Mouse (Mus musculus) hindbrain, embryonic 16.5 days (tissue): Measurements from ENCODE around the gene Mrpl58. TPM values are rescaled to one million over a fixed set of nuclear protein-coding genes. Genes with fewer than 3 reads are reported as not detected.

Experiments used
- ATAC-seq: fragments of 200-750 bp; cut with Nextera tagmentation; 2 replicates; pipeline ENCODE4 v1.8.0; 2017; ENCODE audit warnings: moderate TSS enrichment, moderate library complexity
- H3K27ac ChIP-seq: fragments of 300-500 bp; sonication (generic); 2 replicates; pipeline ENCODE4 v1.5.1; 2014; ENCODE audit warnings: low read depth, mild to moderate bottlenecking, control low read depth, low read length, moderate library complexity
- H3K27me3 ChIP-seq: fragments of 300-500 bp; sonication (generic); replicated peaks from 2 replicates; pipeline ENCODE4 v1.6.1; 2014; ENCODE audit warnings: low read length; ENCODE audit not compliant: control insufficient read depth, insufficient read depth
- H3K36me3 ChIP-seq: fragments of 300-500 bp; sonication (generic); 2 replicates; pipeline ENCODE4 v1.6.1; 2014; ENCODE audit warnings: mild to moderate bottlenecking, low read length, moderate library complexity, mixed read lengths; ENCODE audit not compliant: control insufficient read depth, insufficient read depth
- H3K4me1 ChIP-seq: fragments of 300-500 bp; sonication (generic); 2 replicates; pipeline ENCODE4 v1.6.1; 2014; ENCODE audit warnings: low read depth, low read length; ENCODE audit not compliant: control insufficient read depth, insufficient read depth
- H3K4me2 ChIP-seq: fragments of 300-500 bp; sonication (generic); 2 replicates; pipeline ENCODE4 v1.6.1; 2014; ENCODE audit warnings: mild to moderate bottlenecking, low read length, control low read depth, moderate library complexity
- H3K4me3 ChIP-seq: fragments of 300-500 bp; sonication (generic); 2 replicates; pipeline ENCODE4 v1.5.1; 2014; ENCODE audit warnings: mild to moderate bottlenecking, low read length, control low read depth, moderate library complexity
- H3K9ac ChIP-seq: fragments of 300-500 bp; sonication (generic); 2 replicates; pipeline ENCODE4 v1.6.1; 2014; ENCODE audit warnings: low read depth, mild to moderate bottlenecking, control low read depth, low read length, moderate library complexity
- H3K9me3 ChIP-seq: fragments of 300-500 bp; sonication (generic); 2 replicates; pipeline ENCODE4 v1.6.1; 2014; ENCODE audit warnings: mild to moderate bottlenecking, low read length, moderate library complexity; ENCODE audit not compliant: control insufficient read depth
- WGBS: fragments of 180-500 bp; shearing (Covaris S2); extraction: QIAGEN DNeasy Blood & Tissue Kit; methylation state at CpG from one replicate; pipeline ENCODE4 v1.1.7; 2014; 5-methylcytosine and 5-hydroxymethylcytosine counted together
- microRNA-seq: library from miRNA; unstranded; fragments of <30 nt; microRNA quantifications from one replicate; pipeline ENCODE4, GENCODE M21; 2017
- polyA plus RNA-seq: library from polyadenylated mRNA; unstranded; fragments of >200 nt; fragmentation: Nextera tagmentation; extraction: Ambion mirVana; gene quantifications from 2 replicates; pipeline ENCODE4 v1.2.1, GENCODE M21; 2015

Gene Mrpl58
- polyA plus RNA-seq, 1 experiment from 2014 or later: 185 TPM

DNA sequence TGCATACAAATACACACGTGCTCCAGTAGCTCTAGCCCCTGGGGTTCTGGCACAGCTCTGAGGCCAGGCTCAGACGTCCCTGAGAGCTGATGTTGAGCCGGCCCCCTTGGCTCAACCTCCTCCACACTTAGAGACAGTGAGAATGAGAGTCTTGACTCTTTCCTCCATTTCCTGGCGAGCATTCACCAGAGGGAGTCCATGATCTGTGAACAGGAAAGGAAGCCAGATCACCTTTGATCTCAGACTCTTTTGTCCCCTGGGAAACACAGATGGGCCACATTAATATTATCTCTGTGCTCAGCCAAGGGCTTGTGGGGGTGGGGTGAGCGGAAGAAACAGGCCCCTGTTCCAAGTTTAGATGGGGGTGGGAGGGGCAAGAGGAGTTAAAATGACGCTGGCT is 53.9 kb downstream of the Mrpl58 start:
- H3K27me3 ChIP-seq: no peaks in the 10 kb centered on the region
- H3K4me3 ChIP-seq: no peak overlapping the region
- H3K9ac ChIP-seq: no peak overlapping the region
- peaks cover 2% of the 10 kb centered on the region; the same call in 1 of the 2 replicates for H3K9me3 ChIP-seq
- no peak overlapping the region for H3K27ac ChIP-seq
- no peaks in the 10 kb centered on the region for H3K36me3 ChIP-seq
- 39% methylated on average over 6 of the region's 6 CpGs for WGBS
- no peak for ATAC-seq
- H3K4me2 ChIP-seq: no peak overlapping the region
- H3K4me1 ChIP-seq: no peaks in the 10 kb centered on the region

DNA sequence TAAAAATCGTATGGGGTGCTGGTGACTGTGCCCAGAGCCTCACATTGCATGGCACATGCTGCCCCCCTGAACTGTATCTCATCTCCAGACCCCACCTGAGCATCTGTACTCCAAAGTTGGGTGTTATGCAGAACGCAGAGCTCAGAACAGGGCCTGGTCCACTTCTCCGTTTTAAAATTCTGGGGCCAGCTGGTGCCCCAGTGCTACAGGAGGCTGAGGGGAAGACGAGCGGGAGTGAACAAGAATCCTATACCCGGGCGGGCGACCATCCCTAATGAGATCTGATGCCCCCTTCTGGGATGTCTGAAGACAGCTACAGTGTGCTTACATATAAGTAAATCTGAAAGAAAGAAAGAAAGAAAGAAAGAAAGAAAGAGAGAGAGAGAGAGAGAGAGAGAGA is 57.4 kb downstream of the Mrpl58 start:
- H3K4me2 ChIP-seq: no peak overlapping the region
- H3K4me3 ChIP-seq: no peak overlapping the region
- H3K27ac ChIP-seq: no peak overlapping the region
- WGBS: 15% methylated on average over 8 of the region's 8 CpGs
- no peak overlapping the region for H3K9ac ChIP-seq
- no peaks in the 10 kb centered on the region for H3K4me1 ChIP-seq
- H3K36me3 ChIP-seq: no peaks in the 10 kb centered on the region
- ATAC-seq: no peak
- no peaks in the 10 kb centered on the region for H3K9me3 ChIP-seq
- H3K27me3 ChIP-seq: no peaks in the 10 kb centered on the region

DNA sequence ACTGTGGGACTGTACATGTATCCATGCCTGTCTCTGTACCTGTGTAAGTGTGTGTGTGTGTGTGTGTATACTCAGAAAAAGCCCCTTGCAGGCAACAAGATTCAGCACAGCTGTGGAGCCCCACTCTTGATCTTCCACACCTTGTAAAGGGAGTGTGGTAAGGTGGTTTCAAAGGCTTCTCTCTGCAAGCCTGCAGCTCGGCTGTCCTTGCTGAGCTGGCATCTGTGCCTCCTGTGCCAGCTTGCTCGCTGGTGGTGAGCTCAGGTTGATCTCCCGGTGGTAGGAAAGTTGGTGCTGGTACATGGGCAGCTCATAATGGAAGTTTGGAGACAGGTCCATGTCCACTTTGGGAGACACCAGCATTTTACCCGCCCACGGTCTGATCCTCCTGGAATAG is 58.3 kb downstream of the Mrpl58 start:
- Histone ChIP-seq H3K4me2 (no peak overlapping the region), H3K27me3 (no peaks in the 10 kb centered on the region), H3K4me3 (no peak overlapping the region), H3K4me1 (no peaks in the 10 kb centered on the region), H3K27ac (no peak overlapping the region), H3K36me3 (no peaks in the 10 kb centered on the region), H3K9ac (no peak overlapping the region), H3K9me3 (no peaks in the 10 kb centered on the region)
- WGBS: 75% methylated on average over 5 of the region's 5 CpGs
- ATAC-seq: no peak

Small RNA genes lying within 50 kb of the gene (microRNA-seq; reads per million reads assigned to microRNA genes)
- not detected for gene Mir3968

Other genes starting within 250 kb of the Mrpl58 start
- gene Slc9a3r1, start 240.4 kb upstream of the Mrpl58 start, polyA plus RNA-seq: 81.5 and 93.4 TPM in 2 replicates
- 12.3 and 13.1 TPM in 2 replicates for gene Tmem104, start 216.3 kb upstream of the Mrpl58 start, polyA plus RNA-seq
- gene Nat9, start 215.9 kb upstream of the Mrpl58 start, polyA plus RNA-seq: 20.9 and 24.6 TPM in 2 replicates
- gene Grin2c, start 136.5 kb upstream of the Mrpl58 start, polyA plus RNA-seq: 0.60 and 0.72 TPM in 2 replicates
- 21.2 and 22.5 TPM in 2 replicates for gene Fdxr, start 126.7 kb upstream of the Mrpl58 start, polyA plus RNA-seq
- gene Fads6, start 106.1 kb upstream of the Mrpl58 start, polyA plus RNA-seq: 1.4 and 2.0 TPM in 2 replicates
- 0.06 and 0.18 TPM in 2 replicates for gene Otop2, start 96.6 kb upstream of the Mrpl58 start, polyA plus RNA-seq
- gene Ush1g, start 81.7 kb upstream of the Mrpl58 start, polyA plus RNA-seq: 0.16 and 0.25 TPM in 2 replicates
- 2.3 and 2.7 TPM in 2 replicates for gene Otop3, start 69.0 kb upstream of the Mrpl58 start, polyA plus RNA-seq
- gene Hid1, start 36.0 kb upstream of the Mrpl58 start, polyA plus RNA-seq: 66.9 and 67.8 TPM in 2 replicates
- gene Cdr2l, start 21.8 kb upstream of the Mrpl58 start, polyA plus RNA-seq: 16.1 and 18.0 TPM in 2 replicates
- gene Atp5h, start 16.2 kb downstream of the Mrpl58 start, polyA plus RNA-seq: 832 and 923 TPM in 2 replicates
- gene Kctd2, start 16.4 kb downstream of the Mrpl58 start, polyA plus RNA-seq: 5.7 and 10.2 TPM in 2 replicates
- gene Trim80, start 36.8 kb downstream of the Mrpl58 start, polyA plus RNA-seq: 0.15 TPM in 1 of 2 replicates, not detected in the other
- gene Slc16a5, start 58.7 kb downstream of the Mrpl58 start, polyA plus RNA-seq: 0.34 and 0.46 TPM in 2 replicates
- 16.8 and 19.4 TPM in 2 replicates for gene Armc7, start 71.9 kb downstream of the Mrpl58 start, polyA plus RNA-seq
- 95.8 and 104 TPM in 2 replicates for gene Nt5c, start 88.1 kb downstream of the Mrpl58 start, polyA plus RNA-seq
- gene Jpt1, start 110.6 kb downstream of the Mrpl58 start, polyA plus RNA-seq: 1,336 TPM in 2 replicates
- gene Sumo2, start 132.5 kb downstream of the Mrpl58 start, polyA plus RNA-seq: 847 and 892 TPM in 2 replicates
- gene Nup85, start 160.7 kb downstream of the Mrpl58 start, polyA plus RNA-seq: 97.5 and 107 TPM in 2 replicates
- gene Mrps7, start 200.2 kb downstream of the Mrpl58 start, polyA plus RNA-seq: 79.9 and 82.2 TPM in 2 replicates
- 35.1 and 43.7 TPM in 2 replicates for gene Gga3, start 200.3 kb downstream of the Mrpl58 start, polyA plus RNA-seq
- 16.1 and 16.2 TPM in 2 replicates for gene Mif4gd, start 209.2 kb downstream of the Mrpl58 start, polyA plus RNA-seq
- gene Slc25a19, start 224.5 kb downstream of the Mrpl58 start, polyA plus RNA-seq: 42.7 and 49.9 TPM in 2 replicates